Mouse (Mus musculus) urinary bladder, adult 18-20 months (tissue): ENCODE measurements around the gene Usf2.
"Not testable (repeated sequence)": the region's sequence is repeated elsewhere in the genome, so short reads cannot be mapped to it uniquely, and the experiment has no call there.

Source experiments
- DNase-seq, 2 experiments: peaks; one replicate each; pipeline ENCODE4 v3.0.0; 2022; ENCODE audit warnings: low spot score in 2 of 2, mixed read lengths in 2 of 2

The Usf2 gene

DNA sequence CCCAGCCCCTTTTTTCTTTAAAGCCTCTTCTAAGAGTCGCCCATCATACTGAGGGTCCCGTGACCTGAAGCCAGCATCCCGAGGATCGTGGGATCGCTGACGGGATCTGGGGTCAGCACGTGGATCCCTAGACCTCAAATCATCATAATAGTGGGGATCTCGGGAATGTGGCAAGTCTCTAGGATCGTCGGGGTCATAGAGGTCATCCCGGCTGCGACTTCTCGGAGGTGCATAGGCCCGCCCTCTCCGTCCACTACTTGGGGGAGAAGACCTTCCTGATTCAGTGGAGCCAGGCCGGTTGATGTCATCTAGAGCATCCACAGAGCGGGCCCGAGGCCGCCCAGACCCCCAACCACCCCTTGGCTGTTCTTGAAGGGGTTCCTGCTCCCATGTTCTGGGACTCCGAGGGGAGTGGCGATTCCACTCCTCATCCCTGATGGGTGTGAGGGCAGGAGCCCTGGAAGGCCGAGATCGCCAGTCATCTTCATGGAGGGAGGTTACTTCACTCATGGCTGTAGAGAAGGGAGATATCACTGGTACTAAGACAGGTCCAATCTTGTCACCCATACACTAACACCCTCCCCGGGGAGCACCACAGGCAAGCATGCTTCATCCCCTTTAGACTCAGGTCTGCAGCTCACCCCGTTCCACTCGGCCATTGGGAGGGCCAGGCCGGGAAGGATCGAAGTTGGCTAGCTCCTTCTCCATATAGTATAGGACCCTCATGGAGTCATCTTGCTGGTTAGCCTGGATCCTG, 1.7 kb upstream of the Usf2 start:
- DNase-seq: no peak

DNA sequence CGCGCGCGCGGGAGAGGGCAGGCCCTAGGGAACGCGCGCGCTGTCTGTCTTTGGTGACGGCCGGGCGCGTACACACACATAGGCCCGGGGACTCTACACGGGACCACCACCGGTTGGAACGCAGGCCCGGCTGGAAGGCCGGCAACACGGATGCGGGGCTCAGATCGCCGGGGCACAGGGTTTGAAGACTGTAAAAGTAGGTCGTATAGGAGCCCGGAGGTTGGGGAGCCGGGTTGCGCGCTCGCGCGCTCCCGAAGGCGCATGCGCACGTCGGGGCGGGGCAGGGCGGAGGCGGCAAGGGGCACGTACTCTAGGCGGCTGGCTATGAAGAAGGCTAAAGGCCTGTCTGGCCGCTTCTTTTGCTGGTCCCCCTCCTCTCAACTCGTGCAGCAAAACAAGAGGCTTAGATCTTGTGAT, 772 bp upstream of the Usf2 start:
- peak; percentile 89 to 93 for DNase-seq

DNA sequence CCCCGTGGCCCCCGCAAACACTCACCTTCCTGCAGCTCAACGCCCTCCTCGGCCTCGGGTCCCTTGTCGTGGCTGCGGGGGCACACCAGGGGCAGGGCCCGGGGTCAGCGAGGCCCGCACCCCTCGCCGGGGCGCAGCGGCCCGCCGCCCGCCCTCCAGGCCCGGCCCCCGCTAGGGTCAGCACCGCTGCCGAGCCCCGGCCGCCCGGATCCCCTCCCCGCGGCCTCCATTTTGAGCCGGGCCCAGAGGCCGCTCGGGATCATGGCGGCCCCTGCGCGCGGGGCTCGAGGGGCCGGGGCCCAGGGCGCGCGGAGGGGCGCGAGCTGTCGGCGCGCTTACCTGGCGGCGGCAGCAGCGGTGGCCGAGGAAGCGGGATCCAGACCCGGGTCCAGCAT, 249 bp downstream of the Usf2 start:
- no peak for DNase-seq

DNA sequence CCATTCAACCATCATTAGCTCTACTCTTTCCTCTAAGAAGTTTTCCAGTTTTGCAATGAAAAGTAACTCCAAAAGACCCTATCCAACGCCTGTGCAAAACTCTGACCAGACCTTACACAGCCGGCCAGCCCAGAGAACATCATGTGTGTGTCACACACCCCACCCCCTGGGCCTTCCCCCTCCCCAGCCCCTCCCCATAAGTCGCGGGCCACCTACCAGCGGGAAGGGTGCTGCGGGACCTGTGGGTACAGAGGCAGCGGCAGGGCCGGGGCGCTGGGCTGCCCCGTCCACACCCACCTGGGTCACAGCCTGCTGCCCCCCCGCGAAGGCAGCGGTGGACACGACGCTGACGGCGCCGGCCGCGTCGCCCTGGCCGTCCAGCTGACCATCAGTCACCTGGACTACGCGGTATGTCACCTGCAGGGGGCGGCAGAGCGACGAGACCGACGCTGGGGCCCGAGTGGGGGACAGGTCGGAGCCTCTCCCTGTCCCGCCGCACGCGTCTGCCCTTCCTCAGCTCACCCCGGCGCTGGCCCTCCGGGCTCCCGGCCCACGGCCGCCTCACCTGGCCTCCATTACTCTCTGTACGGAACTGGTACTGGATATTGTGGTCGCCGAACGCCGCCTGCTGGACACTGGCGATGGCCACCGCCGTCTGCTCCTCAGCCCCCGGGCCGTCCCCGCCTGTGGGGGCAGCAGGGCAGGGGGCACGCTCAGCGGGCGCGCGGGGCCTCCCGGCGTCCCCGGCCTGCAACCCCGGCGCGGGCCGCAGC, 833 bp downstream of the Usf2 start:
- DNase-seq: peak; percentile 82 to 87

DNA sequence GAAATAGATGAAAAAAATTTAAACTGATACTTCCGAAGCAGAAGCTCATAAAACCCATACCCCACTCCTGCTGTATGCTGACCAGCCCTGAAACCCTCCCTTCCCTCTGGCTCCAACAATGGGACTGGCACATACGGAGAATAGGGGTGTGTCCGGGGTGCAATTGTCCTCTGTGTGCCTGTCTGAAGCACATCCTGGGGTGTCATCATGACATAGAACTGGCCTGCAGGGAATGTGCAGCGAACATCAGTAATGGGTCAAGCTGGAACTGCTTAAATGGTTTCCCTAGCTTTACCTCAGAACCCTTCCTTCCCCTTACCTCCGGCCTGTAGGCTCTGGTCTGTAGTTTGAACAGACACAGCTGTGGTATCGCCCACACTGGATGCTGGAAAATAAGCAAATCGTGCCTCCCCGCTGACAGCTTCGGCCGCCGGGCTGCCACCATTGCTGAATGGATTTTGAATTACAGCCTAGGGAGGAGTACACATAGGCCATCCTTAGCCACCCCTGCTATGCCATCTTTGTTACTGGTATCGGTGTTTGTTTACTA, 1.6 kb downstream of the Usf2 start:
- no peak for DNase-seq

DNA sequence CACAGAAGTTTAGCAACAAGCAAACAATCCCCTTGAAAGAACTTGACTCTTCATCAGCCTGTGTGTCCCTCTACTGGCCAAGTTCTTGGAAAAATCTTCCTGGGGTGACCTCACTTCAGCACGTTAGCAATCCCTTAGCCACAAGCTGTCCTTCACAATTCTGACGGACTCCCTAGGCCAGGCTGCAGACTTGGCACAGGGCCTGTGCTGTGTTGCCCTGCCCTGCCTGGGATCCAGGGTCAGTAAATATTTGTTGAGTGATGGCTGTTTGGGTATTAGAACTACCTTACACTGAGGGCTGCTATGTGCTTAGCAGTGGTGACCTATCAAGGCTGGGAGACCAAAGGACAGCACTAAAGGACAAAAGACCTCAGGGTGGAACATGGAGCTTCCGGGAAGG, 2.6 kb downstream of the Usf2 start:
- no peak for DNase-seq

DNA sequence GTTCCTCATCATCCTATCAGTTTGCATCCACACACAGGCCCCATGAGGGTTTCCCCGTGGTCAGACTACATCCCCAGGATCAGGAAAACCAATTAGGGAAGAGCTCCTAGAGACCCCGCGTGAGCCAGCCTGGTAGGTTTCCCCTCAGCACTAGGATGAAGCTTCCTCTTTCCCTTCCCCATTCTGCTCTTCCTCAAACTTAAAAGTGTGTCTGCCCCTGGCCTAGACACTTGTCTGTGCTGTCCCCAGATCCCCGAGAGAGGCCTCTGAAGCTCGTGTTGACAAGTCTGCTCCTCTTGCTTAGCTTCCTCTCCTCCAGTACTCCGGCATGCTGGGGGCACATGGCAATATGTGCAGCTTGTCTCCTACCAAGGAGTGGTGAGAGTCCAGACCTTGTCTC, 3.1 kb downstream of the Usf2 start:
- no peak for DNase-seq

DNA sequence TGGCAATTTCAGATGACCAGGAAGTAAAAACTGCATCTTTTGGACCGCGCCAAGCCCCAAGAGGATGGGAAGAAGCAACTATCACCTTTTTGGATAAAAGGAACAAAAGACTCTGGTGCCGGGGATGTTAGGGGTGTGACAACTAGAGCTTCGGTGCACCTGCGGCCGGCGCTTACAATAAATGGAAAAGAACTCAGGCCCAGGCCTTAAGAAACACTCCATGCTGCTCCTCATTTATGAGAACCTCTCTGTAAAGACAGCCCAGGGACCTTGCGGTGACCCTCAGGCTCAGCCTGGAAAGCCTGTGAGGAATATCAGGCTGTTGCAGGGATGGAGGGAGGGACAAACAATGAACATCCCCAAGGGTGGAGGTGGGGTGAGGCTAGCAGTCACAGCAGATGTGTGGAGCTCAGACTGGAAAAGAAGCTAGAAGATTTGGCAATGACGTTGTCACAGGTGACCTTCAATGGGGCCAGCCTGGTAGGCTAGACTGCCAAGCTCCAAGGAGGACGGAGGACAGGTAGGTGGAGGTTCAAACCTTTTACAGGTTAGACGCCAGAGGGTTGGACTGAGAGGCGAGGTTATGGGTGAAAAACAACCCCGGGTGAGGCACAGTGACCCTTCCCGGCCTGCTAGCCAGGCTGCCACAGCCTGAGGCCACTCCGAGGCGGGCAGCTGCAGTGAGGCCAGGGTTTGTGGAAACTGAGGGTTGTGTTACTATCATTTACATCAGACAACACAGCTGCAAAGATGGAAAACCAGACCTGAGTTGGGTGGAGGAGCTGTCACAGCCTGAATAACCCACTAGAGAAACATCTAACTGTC, 4.0 kb downstream of the Usf2 start:
- no peak for DNase-seq

DNA sequence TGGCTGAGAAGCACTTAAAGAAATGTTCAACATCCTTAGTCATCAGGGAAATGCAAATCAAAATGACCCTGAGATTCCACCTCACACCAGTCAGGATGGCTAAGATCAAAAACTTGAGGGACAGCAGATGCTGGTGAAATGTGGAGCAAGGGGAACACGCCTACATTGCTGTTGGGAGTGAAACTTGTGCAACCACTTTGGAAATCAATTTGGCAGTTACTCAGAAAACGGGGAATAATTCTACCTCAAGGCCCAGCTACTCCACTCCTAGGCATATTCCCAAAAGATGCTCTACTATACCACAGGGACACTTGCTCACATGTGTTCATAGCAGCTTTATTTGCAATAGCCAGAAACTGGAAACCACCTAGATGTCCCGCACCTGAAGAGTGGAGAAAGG, 6.7 kb downstream of the Usf2 start:
- not testable (repeated sequence) for DNase-seq

DNA sequence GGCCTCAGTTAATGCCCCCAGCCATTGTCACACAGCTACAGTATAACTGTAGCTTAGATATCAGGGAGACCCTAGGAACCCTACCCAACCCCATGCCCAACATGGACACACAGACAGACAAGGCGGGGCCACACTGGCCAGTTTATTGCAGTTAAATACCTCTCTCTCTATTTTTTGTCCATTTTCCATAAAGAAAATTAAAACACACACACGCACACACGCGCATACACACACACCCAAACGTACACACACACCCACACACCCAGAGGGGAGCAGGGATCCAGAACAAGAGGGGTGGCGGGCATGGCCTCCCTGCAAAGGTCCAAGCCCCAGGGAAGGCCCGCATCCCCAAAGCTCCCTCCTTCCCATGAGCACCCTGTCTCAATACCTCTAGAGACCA, 10.7 kb downstream of the Usf2 start:
- no peak for DNase-seq

DNA sequence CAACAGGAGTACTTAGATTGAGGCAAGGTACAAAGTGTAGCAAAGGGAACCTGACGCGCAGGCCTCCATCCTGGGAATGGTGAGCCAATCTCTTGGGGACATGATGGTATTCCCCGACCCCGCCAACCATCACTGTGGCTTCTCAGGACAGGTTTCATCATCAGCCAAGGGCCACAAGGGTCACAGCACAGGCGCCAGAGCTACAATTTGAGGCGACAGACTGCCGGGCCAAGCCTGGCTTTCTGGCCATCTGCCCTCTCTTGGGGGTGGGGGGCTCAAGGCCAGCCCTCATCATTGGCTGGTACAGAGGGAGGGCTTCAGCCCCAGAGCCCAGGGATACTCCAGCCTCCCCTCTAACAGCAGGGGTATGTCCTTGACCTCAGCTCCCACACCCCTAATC, 11.1 kb downstream of the Usf2 start:
- not testable (repeated sequence) for DNase-seq

DNA sequence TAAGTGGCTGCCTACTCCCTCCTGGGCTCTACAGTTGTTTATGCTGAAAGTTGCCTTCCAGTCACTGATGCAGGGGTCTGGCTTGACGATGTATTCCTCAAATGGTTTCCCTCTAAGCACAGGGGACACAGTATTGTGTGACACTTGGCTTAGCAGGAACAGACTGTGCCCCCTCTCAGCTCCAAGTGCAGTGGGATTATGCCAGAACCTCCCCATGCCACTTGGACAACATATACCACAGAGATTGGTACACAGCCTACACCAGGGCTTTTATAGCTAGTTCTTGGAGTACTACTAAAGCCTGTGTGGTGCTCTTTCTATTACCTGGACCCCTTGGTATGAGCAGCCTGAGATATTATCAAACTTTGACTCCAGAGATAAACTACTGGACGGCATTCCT, 11.9 kb downstream of the Usf2 start:
- not testable (repeated sequence) for DNase-seq

DNA sequence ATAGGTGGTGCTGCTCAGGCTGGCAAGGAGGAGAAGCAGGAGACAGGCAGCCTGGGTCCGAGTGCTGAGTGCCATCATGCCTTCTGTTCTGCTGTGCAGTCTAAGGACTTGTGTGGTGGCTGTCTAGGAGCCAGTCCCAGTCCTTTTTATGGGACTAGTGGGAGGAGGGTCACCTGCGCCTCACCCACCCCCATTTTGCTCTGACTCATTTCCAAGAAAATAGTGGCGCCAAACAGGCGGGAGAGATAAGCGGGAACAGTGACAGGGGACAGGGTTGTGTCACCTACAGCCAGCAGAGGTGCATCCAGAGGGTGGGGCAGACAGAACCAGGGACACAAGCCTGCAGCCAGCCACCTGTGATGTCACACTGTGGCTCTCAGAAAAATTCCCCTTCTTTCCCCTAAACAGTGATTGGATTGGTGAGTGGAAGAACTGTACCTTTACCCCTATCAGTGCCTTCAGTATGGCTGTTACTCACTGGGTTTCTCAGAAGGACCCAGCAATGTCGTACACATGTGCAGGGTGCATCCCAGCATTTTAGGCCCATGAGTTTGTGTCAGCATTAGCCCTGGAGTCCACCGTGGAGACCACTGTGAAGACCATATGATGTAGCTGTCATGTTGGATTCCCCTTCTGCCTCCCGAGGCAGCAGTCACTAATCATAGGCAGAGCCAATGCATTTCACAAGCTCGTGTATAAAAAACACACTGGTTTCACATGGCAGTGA, 12.5 kb downstream of the Usf2 start, which contains the start of gene Hamp:
Gene Hamp, minus strand, starts transcription at position 124 of the 727 bp plus-strand sequence.
- DNase-seq: no peak

DNA sequence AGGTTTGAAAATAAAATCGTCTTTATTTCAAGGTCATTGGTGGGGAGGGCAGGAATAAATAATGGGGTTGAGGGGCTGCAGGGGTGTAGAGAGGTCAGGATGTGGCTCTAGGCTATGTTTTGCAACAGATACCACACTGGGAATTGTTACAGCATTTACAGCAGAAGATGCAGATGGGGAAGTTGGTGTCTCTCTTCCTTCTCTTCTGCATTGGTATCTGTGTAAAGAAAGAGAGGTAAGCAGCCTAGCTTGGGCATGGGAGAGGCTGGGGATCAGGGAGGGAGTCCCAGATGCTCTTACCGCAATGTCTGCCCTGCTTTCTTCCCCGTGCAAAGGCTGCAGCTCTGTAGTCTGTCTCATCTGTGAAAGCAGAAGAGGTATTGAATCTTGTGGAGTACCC, 14.2 kb downstream of the Usf2 start:
- DNase-seq: not testable (repeated sequence)

DNA sequence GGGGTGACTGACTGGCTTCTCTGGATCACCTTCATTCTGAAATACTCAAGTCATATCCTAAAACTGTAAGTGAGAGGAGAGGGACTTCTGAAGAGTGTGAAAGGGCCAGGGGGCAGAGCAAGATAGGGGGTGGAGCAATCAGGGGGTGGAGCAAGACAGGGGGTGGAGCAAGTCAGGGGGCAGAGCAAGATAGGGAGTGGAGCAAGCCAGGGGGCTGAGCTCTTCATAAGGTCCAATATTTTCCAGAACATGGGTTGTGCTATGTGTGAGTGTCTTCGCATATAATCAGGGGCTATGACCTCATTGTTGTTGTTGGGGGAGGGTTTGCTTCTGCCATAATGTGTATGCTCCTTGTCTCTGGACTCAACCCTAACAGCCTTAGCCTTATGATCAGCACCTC, 16.5 kb downstream of the Usf2 start:
- DNase-seq: not testable (repeated sequence)

DNA sequence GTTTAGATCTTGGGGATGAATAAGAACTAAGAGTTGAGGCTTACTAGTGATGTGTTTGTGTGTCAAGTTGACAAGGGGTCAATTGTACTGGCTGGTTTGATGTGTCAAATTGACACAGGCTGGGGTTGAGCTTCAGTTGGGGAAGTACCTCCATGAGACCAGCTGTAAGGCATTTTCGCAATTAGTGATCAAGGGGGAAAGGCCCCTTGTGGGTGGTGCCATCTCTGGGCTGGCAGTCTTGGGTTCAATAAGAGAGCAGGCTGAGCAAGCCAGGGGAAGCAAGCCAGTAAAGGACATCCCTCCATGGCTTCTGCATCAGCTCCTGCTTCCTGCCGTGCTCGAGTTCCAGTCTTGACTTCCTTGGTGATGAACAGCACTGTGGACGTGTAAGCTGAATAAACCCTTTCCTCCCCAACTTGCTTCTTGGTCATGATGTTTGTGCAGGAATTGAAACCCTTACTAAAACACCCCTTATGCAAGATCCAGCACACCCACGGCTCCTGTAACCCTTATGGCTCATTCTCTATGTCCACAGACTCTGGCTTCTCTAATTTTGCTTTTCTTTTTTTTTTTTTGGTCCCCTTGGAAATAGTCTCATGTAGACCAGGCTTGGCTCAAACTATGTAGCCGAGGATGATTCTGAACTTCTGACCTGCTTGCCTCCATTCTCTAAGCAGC, 21.0 kb downstream of the Usf2 start:
- DNase-seq: not testable (repeated sequence)

DNA sequence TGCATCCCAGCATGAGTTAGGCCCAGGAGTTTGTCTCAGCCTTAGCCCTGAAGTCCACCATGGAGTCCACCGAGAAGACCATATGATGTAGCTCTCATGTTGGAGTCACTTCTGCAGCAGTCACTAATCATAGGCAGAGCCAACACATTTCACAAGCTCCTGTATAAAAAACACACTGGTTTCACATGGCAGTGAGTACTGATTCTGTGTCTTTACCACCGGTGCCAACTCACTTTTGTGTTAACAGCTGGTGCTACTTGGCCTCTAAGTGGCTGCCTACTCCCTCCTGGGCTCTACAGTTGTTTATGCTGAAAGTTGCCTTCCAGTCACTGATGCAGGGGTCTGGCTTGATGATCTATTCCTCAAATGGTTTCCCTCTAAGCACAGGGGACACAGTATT, 32.0 kb downstream of the Usf2 start, which contains the start of gene Hamp2:
Gene Hamp2, minus strand, starts transcription at position 101 of the 400 bp plus-strand sequence.
- not testable (repeated sequence) for DNase-seq

DNA sequence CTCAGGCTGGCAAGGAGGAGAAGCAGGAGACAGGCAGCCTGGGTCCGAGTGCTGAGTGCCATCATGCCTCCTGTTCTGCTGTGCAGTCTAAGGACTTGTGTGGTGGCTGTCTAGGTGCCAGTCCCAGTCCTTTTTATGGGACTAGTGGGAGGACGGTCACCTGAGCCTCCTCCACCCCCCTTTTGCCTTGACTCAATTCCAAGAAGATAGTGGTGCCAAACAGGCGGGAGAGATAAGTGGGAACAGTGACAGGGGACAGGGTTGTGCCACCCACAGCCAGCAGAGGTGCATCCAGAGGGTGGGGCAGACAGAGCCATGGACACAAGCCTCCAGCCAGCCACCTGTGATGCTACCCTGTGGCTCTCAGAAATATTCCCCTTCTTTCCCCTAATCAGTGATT, 32.5 kb downstream of the Usf2 start:
- no peak for DNase-seq

DNA sequence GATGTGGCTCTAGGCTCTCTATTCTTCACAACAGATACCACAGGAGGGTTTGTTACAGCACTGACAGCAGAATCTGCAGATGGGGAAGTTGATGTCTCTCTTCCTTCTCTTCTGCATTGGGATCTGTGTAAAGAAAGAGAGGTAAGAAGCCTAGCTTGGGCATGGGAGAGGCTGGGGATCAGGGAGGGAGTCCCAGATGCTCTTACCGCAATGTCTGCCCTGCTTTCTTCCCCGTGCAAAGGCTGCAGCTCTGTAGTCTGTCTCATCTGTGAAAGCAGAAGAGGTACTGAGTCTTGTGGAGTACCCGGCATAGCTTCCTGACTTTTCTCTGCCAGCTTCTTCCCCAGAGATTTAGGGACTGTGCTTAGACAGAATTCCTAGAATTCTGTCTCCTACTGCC, 34.1 kb downstream of the Usf2 start:
- DNase-seq: not testable (repeated sequence)

DNA sequence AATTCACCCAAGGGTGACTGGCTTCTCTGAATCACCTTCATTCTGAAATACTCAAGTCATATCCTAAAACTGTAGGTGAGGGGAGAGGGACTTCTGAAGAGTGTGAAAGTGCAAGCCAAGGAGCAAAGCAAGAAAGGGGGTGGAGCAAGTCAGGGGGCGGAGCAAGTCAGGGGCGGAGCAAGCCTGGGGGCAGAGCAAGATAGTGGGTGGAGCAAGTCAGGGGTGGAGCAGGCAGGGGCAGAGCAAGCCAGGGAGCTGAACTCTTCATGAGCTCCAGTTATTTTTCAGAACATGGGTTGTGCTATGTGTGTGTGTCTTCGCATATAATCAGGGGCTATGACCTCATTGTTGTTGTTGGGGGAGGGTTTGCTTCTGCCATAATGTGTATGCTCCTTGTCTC, 36.4 kb downstream of the Usf2 start:
- DNase-seq: no peak

DNA sequence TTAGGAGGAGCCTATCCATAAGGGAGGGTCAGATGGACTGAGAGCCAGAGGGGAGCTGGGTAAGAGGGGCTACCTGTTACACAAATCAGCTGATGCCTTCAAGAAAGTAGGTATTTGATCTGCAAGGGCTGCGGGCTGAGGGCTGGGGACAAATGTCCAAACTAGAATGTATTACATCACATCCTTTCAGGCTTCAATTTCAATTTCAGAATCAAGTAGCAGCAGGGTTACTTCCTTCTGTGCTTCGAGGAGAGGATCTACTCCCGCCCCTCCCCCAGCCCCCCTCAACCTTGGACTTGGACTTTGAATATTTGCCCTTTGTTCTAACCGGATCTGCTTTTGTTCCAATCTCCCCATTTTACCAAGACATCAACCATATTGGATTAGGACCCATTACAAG, 39.4 kb downstream of the Usf2 start:
- DNase-seq: no peak
